Mouse (Mus musculus) gastrocnemius, postnatal 14 days (tissue): Measurements from ENCODE around the gene Gfpt1. TPM values are rescaled to one million over a fixed set of nuclear protein-coding genes. Genes with fewer than 3 reads are reported as not detected.
"Not testable (repeated sequence)": the region's sequence is repeated elsewhere in the genome, so short reads cannot be mapped to it uniquely, and the experiment has no call there.

Experiments used
- DNase-seq: peaks from one replicate; pipeline ENCODE4 v3.0.0; 2021; ENCODE audit warnings: mixed read lengths
- intact Hi-C: fragments of 180-260 bp; cut with DNase I; formaldehyde crosslinking; loops from one replicate; pipeline ENCODE4 v1.15.1; 2025; ENCODE audit warnings: low total_unique reads
- total RNA-seq, 2 experiments: library from RNA; stranded (reverse); gene quantifications; 2 replicates each; pipeline ENCODE4 v1.2.3; 2021

Gfpt1 gene
- total RNA-seq, 2 experiments from 2014 or later, result 29.3 to 32.6 TPM

DNA sequence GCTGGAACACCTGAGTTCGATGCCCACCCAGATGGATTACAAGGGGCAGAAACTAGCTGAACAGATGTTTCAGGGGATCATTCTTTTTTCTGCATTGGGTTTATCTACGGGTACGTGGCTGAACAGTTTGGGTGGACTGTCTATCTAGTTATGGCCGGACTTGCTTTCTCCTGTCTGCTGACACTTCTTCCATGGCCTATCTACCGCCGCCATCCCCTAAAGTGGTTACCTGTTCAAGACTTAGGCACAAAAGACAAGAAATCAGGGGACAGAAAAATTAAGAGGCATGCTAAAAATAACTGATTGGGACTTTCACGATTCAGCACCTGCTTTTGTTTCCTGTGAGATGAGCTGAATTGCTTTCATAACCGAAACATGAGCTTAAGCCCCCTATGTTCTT is 51.0 kb downstream of the Gfpt1 start:
- intact Hi-C loops, DNase-seq: not testable (repeated sequence)

DNA sequence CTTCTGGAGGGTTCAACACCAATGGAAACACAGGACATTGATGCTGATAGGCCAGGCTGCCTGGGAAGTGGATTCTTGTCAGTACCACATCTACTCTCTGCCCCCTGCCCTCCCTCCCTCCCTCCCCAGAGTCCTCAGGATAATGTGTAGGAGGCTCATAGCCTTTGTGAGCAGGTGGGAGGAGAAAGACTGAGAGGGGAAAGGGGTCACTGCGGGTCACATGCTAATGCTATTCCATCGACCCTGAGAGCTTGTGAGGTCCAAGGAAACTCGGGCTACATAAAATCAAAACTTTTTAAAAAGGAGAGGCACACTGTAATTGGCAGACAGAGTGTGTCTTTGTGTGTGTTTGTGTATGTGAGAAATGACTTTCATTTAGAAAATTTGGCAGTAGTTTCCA is 56.6 kb downstream of the Gfpt1 start:
- intact Hi-C loops, result no loop called here
- no peak for DNase-seq

DNA sequence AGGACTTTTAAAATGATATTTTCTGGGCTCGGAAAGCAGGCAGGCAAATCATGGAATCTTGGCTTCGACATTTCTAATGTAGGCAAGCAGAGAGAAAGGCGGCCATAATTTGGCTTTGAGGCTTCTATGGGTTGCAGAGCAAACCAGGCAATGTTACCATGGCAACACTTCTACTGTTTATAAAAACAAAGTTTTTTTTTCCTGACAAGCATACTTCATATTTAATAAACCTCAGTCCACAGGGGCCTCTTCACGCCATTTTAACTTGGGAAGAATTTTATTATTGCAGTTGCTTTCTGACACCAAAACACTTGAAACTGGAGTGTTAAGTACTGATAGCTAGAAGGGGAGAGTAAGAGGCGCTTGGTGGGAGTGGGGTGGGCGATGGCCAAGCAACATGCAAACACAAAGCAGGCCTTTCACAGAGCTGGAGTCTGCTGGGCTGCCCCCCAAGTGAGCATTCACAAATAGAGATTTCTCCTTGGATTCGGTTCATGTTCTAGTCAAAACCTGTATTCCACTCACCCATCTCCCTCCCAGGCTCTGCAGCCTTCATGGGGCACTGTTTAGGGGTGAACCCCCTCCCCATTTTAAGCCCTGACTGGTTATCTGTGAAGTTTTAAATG is 57.1 kb downstream of the Gfpt1 start:
- no peak for DNase-seq
- intact Hi-C loops, result loop anchor here (5.0 to 10.0 kb wide), 3 partner anchors 135 to 288 kb away; partner anchors contain the start of gene Gkn3

DNA sequence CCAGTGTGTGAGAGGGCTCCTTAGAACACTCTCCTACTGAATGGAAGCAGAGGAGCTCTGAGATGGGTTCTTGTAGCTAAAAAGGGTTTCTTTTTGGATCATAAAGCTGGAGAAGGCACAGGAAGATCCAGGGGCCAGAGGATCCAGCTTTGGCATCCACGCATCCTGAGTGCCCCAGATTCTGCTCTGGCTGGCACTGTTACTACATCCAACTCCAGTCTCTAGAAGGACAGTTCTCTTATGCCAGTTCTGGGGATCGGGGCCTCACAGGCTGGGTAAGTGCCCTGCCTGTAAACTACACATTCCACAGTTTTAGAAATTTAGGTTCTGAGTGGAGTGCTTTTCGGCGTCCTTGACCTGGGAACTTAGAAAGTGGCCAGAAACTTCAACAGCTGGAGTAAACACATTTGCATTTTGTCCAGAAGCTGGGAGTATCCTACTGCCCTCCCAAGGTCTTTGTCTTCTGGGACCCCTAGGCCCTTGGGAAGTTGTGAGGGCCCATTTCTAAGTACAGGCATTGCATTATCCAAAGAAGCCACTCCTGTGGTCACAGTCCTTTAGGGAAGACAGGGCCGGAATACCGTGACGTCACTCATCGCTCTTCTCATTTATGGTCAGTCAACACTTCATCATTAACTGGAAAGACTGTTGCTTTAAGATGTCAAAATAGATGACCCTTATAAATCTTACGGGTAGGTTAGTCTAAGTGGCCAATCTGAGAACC is 57.8 kb downstream of the Gfpt1 start:
- no peak for DNase-seq
- intact Hi-C loops, result loop anchor here (5.0 to 10.0 kb wide), 3 partner anchors 134 to 287 kb away; partner anchors contain the start of gene Gkn3

DNA sequence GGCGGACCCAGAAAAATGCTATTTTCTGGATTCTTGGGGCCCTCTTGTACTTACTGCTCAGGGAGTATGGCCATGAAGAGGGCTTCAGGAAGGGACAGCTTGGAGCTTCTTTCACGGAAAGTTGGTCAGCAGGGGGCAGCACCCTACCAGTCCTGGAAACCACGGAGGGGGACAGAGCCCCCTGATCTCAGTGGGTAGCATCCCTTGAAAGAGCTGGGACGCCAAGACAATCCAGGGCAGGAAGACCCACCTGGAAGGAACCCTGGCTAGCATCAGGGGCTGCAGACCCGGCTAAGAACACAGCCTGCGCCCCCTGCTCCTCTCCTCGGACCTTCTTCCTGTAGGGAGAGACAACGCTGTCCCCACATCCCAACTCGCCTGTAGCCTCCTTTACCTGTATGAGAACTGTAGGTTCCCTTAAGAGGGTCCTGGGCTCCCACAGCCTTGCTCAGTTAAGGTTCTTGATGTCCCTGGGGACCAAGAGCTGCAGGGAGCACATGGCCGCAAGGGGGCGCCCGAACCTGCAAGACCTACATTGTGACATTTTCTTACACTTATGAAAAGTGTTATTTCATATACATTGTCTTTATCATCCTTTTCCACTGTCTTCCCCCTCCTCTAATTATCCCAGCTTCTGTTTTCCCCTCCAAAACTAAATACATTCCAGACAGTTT is 58.8 kb downstream of the Gfpt1 start:
- intact Hi-C loops, result loop anchor here (5.0 to 10.0 kb wide), 3 partner anchors 133 to 286 kb away; partner anchors contain the start of gene Gkn3
- peak; percentile 86 for DNase-seq

DNA sequence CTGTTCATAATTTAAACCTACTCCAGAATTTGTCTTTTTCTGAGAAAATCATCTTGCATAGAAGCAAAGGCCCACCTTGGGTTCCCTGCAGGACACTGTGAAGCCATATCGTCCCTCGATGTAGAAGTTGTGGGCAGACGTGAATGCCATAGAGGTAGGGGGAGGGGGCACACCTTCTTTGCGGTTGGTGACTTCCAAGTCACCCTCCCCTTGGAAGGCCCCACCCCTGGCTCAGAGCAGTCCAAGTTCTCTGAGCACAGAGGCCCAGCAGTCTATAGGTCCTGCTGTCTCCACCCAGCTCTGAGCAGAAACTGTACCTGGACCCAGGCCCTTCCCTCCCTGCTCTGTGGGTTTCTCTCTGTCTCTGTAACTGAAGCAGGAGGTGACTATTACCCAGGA is 59.3 kb downstream of the Gfpt1 start:
- no peak for DNase-seq

DNA sequence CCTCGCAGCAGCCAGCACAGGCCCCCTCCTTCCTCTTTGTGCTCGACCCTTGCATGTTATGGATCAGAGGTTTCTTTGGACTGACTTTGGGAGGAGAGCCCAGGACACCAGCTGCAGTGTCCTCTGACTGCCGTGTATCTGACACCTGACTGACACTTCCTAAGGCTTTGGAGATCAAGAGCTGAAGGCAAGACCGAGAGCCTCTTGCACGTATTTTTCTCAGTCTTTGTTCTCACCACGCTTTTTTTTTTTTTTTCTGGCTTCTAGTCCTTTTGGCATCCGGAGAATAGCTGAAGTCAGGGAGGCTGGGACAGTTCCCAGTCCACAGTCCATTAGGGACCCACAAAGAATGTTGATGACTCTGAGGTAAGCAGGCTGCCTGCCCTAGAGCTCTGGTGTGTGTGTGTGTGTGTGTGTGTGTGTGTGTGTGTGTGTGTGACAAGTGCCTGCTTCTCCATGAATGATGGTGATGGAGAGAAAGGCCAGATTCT is 59.8 kb downstream of the Gfpt1 start:
- intact Hi-C loops, result loop anchor here (5.0 to 10.0 kb wide), 3 partner anchors 132 to 285 kb away; partner anchors contain the start of gene Gkn3
- peak; percentile 63 for DNase-seq

More for the DNA sequence above, 59.3 kb downstream of the Gfpt1 start:
- intact Hi-C loops, result loop anchor here (5.0 to 10.0 kb wide), 3 partner anchors 133 to 285 kb away; partner anchors contain the start of gene Gkn3

DNA sequence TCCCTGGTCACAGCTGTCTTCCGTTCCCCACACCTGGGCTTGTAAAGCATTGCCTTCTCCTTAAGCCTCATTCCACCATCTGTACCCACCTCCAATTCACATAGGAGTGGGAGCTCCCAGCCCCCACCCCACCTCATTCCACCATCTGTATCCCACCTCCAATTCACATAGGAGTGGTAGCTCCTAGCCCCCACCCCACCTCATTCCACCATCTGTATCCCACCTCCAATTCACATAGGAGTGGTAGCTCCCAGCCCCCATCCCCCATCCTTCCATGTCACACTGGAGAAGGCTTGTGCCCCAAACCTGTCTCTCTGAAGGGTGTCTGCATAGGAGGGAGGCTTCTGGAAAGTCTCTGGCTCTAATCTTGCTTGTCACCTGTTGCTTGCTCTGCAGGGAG is 60.7 kb downstream of the Gfpt1 start:
- intact Hi-C loops, result loop anchor here (5.0 to 10.0 kb wide), 3 partner anchors 131 to 284 kb away; partner anchors contain the start of gene Gkn3

DNA sequence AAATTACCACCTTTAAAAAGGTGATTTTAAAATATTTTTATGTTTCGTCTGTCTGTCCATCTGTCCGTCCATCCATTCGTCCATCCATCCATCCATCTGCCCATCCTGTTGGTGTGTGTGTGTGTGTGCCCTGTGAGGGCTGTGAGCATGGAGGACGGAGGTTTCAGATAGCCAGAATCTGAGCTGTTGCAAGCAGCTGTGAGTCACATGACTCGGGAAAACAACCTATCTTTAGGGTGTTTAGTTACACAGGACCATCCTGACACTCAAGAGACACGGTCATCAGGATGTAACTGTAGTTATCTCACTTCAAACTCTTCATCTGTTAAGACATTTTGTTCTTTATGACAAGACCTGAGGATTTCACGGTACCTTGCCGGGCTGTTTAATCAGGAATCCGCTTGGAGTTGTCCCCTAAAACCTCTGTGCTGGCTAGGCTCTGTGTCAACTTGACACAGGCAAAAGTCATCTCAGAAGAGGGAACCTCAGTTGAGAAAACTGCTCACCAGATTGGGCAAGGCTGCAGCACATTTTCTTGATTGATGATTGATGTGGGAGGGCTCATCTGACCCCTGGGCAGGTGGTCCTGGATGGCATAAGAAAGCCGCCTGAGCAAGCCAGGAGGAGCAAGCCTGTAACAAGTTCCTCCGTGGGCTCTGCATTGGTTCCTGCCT is 61.6 kb downstream of the Gfpt1 start, which contains the start of gene D6Ertd527e:
Gene D6Ertd527e (plus strand): TSS at position 624 of the 674 bp plus-strand sequence.
- DNase-seq, result no peak
- intact Hi-C loops, result loop anchor here (5.0 to 10.0 kb wide), 3 partner anchors 131 to 283 kb away; partner anchors contain the start of gene Gkn3

More for the DNA sequence above, 60.7 kb downstream of the Gfpt1 start:
- no peak for DNase-seq

DNA sequence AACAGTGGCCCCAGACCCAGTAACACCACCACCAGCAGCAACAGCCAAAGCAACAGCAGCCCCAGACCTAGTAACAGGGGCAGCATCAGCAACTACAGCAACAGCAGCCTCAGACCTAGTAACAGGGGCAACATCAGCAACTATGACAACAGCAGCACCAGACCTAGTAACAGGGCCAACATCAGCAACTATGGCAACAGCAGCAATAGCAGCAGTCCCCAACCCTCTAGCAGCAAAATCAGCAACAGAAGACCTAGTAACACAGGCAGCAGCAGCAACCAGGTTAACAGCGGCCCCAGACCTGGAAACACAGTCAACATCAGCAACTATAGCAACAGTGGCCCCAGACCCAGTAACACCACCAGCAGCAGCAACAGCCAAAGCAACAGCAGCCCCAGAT is 68.8 kb downstream of the Gfpt1 start:
- intact Hi-C loops, result no loop called here
- DNase-seq, result no peak

DNA sequence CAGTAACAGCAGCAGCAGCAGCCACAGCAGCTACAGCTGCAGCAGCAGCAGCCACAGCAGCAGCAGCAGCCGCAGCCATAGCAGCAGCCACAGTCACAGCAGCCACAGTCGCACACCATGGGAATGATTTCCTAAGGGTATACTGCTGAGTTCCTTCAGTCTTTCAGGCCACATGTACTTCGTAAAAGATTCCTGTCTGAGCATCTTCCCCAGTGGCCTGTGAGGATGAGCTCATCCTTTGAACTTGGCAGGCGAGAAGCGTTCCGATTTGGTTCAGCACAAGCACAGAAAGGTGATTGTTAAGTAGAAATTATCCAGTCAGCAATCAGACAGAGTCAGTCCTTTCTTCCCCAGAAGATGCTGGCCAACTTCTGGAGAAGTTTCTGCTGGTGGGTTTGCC is 69.5 kb downstream of the Gfpt1 start:
- intact Hi-C loops, result no loop called here
- DNase-seq, result peak; percentile 47

DNA sequence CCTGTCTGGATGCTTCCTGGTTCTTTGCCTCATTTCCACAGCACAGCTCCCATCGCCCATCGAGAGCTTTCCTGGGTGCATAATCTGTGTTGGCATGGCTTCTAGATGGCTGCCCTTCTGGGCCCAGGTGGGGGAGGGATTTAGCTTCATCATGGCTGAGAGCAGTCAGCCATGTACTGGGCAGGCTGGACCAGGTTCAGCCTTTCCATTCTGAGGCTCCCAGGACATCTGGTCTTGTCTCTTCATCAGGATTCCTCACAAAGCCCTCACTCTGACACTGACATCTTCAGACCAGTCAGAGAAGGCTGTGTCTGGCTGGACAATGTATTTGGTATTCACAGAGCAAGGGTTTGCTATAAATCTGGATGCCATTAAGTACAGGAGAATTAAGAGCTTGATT is 73.3 kb downstream of the Gfpt1 start:
- intact Hi-C loops, result no loop called here
- no peak for DNase-seq

DNA sequence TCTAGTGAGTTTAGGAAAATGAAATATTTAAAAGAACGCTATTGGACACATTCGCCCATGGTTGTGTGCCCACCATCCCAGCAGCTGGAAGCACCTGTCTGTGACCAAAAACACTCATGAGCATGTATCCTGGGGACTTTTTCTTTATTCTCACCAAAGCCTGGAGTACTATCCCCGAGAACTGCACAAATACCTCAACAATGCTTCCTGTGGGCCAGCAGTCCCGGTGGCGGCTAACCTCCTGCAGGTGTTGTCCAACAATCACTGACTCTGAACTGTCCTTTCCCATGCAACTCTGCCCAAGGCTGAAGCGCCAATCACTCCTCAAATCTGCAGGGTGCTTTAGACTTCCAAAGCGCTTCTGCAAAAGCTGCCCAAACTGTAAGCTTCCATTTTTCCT is 74.0 kb downstream of the Gfpt1 start:
- no peak for DNase-seq
- intact Hi-C loops, result no loop called here

DNA sequence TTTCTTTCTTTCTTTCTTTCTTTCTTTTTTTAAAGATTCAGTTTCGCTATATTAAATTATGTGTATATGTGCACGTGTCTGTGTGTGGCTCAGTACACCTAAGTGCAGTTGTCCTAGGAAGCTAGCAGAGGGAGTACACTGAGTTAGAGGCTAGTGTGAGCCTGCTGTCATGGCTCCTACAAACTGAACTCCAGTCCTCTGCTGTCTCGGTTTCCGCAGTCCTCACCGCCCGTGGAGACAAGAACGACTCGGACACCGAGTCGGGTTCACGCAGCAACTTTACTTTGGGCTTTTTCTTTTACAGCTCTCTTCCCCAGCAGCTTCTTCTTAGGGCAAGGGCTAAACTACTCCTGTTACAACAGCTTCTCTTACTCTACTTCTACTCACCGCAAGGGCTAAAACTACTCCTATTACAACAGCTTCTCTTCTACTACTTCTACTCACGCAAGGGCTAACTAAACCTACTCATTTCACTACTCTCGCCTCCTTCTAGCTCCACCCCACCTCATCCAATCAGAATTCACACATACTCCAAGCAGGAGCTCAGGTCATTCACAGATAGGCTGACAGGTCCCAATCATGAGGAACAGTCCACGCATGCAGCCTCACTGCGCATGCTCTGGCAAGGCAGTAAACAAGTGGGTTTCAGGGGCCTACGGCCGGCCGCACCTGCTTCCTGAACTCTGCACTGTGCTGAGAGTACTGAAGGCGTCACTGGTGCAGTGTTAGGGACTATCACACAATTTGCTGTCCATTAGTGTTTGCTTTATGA is 76.6 kb downstream of the Gfpt1 start:
- intact Hi-C loops, result no loop called here
- no peak for DNase-seq

DNA sequence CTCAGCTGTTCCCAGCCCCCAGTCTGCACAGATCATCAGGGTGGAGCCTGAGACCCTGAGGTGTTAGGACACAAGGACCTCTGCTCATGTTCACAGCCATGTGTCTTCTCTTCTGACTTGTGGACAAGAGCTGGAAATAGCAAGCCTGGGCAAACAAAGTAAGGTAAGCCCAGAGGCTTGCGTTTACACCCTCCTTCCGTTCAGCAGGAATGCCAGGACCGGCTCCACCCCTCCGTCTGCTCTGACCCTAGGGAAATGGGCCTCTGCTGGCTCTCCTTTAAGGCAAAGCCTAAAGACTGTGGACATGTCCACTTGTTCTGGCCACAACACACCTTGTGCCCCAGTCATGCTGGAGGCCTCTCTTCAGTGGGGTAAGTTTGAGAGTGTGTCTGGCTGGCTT is 77.3 kb downstream of the Gfpt1 start:
- intact Hi-C loops, result no loop called here
- DNase-seq, result no peak

DNA sequence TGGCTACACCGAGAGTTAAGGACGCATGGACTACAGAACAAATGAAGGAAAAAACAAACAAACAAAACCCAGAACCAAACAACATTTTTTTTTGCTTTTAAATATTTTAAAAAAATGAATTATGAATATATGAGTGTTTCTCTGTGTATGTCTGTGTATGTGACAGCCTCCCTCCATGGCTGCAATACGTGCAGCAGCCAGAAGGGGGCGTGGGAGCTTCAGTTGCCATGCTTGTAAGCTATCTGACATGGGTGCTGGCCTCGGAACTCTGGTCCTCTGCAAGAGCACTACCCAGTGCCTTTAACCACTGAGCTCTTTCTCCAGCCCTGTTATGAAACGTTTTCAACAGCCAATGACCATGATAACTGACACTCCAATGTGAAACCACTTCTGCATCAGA is 78.0 kb downstream of the Gfpt1 start:
- intact Hi-C loops, result no loop called here
- DNase-seq, result no peak

DNA sequence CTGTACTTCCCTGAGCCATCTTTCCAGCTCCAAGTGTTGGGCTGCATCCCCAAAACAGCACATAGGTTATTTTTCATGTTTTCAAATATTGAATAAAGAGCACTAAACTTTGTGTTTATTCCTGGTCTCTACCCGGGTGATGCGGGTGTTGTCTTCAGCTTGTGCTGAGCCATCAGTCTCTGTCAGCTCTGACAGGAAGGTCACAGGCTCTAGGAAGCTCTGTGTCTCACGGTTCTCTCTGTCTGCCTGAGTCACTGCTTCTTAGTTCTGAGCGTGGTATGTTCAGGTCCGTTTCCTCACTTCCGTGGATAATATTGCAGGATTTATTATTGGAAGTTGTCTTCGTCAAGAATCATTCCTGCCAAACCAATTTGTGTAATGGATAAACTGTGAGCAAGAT is 79.3 kb downstream of the Gfpt1 start:
- intact Hi-C loops, result no loop called here
- DNase-seq, result no peak

DNA sequence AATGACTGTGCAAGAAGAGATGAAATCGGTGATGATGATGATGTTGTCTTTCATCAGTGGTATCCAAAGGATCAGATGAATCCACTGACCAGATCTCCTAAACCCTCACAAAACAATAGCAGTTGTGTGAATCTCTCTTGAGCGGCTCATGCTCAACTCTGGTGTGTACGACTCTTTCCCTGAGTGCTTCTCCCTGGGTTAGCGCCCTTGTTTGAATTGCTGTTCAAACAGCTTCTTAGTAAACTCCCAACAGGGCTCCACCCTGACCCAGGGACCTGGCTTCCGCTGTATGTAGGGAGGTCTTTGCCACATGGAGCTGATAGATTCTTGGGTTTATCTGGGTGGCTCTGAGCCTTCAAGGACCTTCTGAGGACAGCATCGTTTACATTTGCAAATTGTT is 80.8 kb downstream of the Gfpt1 start:
- intact Hi-C loops, result no loop called here
- no peak for DNase-seq

DNA sequence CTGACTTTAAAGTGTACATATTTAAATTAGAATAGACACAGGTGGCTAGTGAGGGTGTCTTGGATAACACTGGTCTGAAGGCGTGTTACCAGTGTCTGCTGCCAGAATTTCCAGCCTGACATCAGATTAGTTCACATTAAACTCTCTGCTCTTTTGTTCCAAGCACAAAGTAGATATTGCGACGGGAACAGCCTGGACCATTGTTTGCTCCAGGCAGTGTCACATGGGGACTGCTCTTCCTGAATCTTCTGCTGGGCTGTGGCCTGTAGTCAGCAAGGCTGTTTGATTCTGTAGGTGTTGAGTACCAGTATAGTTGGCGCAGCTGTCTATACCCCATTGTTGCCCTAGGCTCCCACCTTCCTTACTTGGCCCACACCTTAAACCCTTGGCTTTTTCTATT is 81.3 kb downstream of the Gfpt1 start:
- intact Hi-C loops, result no loop called here

More for the DNA sequence above, 81.3 kb downstream of the Gfpt1 start:
- no peak for DNase-seq
